Mouse (Mus musculus): Measurements from ENCODE around the gene Fbxo11.

DNA sequence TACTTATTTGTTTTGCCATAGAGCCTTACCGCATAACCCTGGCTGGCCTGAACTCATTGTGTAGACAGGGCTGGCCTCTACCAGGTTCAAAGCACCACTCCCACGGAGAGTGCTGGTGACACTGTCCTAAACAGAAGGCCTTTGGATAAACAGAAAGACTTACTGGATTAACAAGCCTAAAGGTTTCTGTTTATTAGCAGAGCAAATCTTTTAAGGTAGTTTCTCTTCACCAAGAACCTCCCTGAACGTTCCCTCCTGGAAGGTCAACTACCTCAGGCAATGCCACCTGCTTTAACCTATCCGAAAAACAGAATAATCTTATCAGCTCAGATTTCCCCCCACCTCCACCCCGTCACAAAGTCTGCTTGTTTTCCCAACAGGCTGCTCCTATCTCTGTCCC lies 92.2 kb downstream of the Fbxo11 start:
- TF ChIP-seq CTCF (IDR thresholded peaks at IDR 0.05; ENCODE audit: low read depth) = no peak
- no peak for TF ChIP-seq EP300 (IDR thresholded peaks at IDR 0.05; ENCODE audit: low read depth)
